Mouse (Mus musculus) cerebellum, postnatal 10 days (tissue): ENCODE measurements around the gene Etfb.
"Not testable (repeated sequence)": the region's sequence is repeated elsewhere in the genome, so short reads cannot be mapped to it uniquely, and the experiment has no call there.

ENCODE experiments used
- DNase-seq, 2 experiments: peaks; one replicate each; pipeline ENCODE4 v3.0.0; 2021; ENCODE audit warnings: mixed read lengths in 2 of 2

Gene Etfb

GRCm38 (mm10) chr7:43443917-43444293, at the start of gene Etfb, which contains the start of gene Gm45233:
Etfb (plus strand) TSS chr7:43444083.
Gm45233 (plus strand) TSS chr7:43444128.
- DNase-seq = peak; percentile 92 to 96

GRCm38 (mm10) chr7:43399501-43399900, 44.4 kb upstream of the Etfb start:
- DNase-seq = no peak

- DNase-seq = no peak
Measured at GRCm38 (mm10) chr7:43402718-43403117, 41.2 kb upstream of the Etfb start.

GRCm38 (mm10) chr7:43407573-43407972, 36.3 kb upstream of the Etfb start:
- no peak for DNase-seq

- no peak for DNase-seq
Measured at GRCm38 (mm10) chr7:43408131-43408553, 35.7 kb upstream of the Etfb start, which contains the start of gene Siglecg. Siglecg (plus strand) TSS chr7:43408204.

- no peak for DNase-seq
Measured at GRCm38 (mm10) chr7:43409084-43409483, 34.8 kb upstream of the Etfb start.

- DNase-seq = not testable (repeated sequence)
Measured at GRCm38 (mm10) chr7:43411724-43412123, 32.2 kb upstream of the Etfb start.

- peak in 1 of 2 experiments; percentile 18 for DNase-seq
Measured at GRCm38 (mm10) chr7:43417298-43417697, 26.6 kb upstream of the Etfb start.

- DNase-seq = peak; percentile 89 to 92
Measured at GRCm38 (mm10) chr7:43422995-43423617, 20.8 kb upstream of the Etfb start.

- no peak for DNase-seq
Measured at GRCm38 (mm10) chr7:43423991-43424625, 19.8 kb upstream of the Etfb start.

- DNase-seq = no peak
Measured at GRCm38 (mm10) chr7:43427406-43427805, 16.5 kb upstream of the Etfb start, which contains the start of gene Lim2. Lim2 (plus strand) TSS chr7:43427670.

- DNase-seq = no peak
Measured at GRCm38 (mm10) chr7:43429500-43429899, 14.4 kb upstream of the Etfb start.

GRCm38 (mm10) chr7:43432891-43433290, 11.0 kb upstream of the Etfb start:
- DNase-seq = no peak

GRCm38 (mm10) chr7:43434676-43435075, 9.2 kb upstream of the Etfb start:
- DNase-seq = no peak

GRCm38 (mm10) chr7:43436341-43437255, 7.3 kb upstream of the Etfb start, which contains the start of gene Nkg7:
Nkg7 (plus strand) TSS chr7:43437073.
- DNase-seq = no peak

- no peak for DNase-seq
Measured at GRCm38 (mm10) chr7:43438611-43439010, 5.3 kb upstream of the Etfb start.

- DNase-seq = no peak
Measured at GRCm38 (mm10) chr7:43440482-43440881, 3.4 kb upstream of the Etfb start, which contains the start of gene Cldnd2. Cldnd2 (plus strand) TSS chr7:43440782.

- DNase-seq = no peak
Measured at GRCm38 (mm10) chr7:43441071-43441470, 2.8 kb upstream of the Etfb start.

- no peak for DNase-seq
Measured at GRCm38 (mm10) chr7:43442684-43443083, 1.2 kb upstream of the Etfb start.

- DNase-seq = peak; percentile 63 to 69
Measured at GRCm38 (mm10) chr7:43443126-43443916, 562 bp upstream of the Etfb start.

- DNase-seq = no peak
Measured at GRCm38 (mm10) chr7:43447801-43448200, 3.9 kb downstream of the Etfb start.

GRCm38 (mm10) chr7:43448246-43448645, 4.4 kb downstream of the Etfb start:
- no peak for DNase-seq
